Mouse (Mus musculus) liver, embryonic 15.5 days (tissue): Measurements from ENCODE around the gene Dnajb7. TPM values are rescaled to one million over a fixed set of nuclear protein-coding genes. Genes with fewer than 3 reads are reported as not detected.

ENCODE experiments used
- ATAC-seq: fragments of 200-750 bp; cut with Nextera tagmentation; 2 replicates; pipeline ENCODE4 v1.8.0; 2017; ENCODE audit warnings: moderate number of reproducible peaks, mild to moderate bottlenecking, moderate library complexity; ENCODE audit not compliant: insufficient read depth
- H3K27ac ChIP-seq: fragments of 300-500 bp; sonication (generic); replicated peaks from 2 replicates; pipeline ENCODE4 v1.5.1; 2015; ENCODE audit warnings: mild to moderate bottlenecking, inconsistent platforms
- H3K27me3 ChIP-seq: fragments of 300-500 bp; sonication (generic); 2 replicates; pipeline ENCODE4 v1.6.1; 2015; ENCODE audit warnings: mild to moderate bottlenecking, inconsistent platforms
- H3K36me3 ChIP-seq: fragments of 300-500 bp; sonication (generic); replicated peaks from 2 replicates; pipeline ENCODE4 v1.6.1; 2015; ENCODE audit warnings: moderate library complexity, mild to moderate bottlenecking, inconsistent platforms
- H3K4me1 ChIP-seq: fragments of 300-500 bp; sonication (generic); replicated peaks from 2 replicates; pipeline ENCODE4 v1.6.1; 2015; ENCODE audit warnings: inconsistent platforms
- H3K4me2 ChIP-seq: fragments of 300-500 bp; sonication (generic); 2 replicates; pipeline ENCODE4 v1.6.1; 2015; ENCODE audit warnings: moderate library complexity, mild to moderate bottlenecking, inconsistent platforms
- H3K4me3 ChIP-seq: fragments of 300-500 bp; sonication (generic); replicated peaks from 2 replicates; pipeline ENCODE4 v1.5.1; 2015; ENCODE audit warnings: mild to moderate bottlenecking, inconsistent platforms
- H3K9ac ChIP-seq: fragments of 300-500 bp; sonication (generic); 2 replicates; pipeline ENCODE4 v1.6.1; 2015; ENCODE audit warnings: moderate library complexity, mild to moderate bottlenecking, inconsistent platforms
- H3K9me3 ChIP-seq: fragments of 300-500 bp; sonication (generic); replicated peaks from 2 replicates; pipeline ENCODE4 v1.6.1; 2016; ENCODE audit warnings: inconsistent platforms
- WGBS: fragments of 180-500 bp; shearing (Covaris S2); methylation state at CpG from one replicate; pipeline ENCODE4 v1.1.7; 2015; ENCODE audit warnings: mixed read lengths; ENCODE audit not compliant: insufficient replicate concordance; 5-methylcytosine and 5-hydroxymethylcytosine counted together
- polyA plus RNA-seq: library from polyadenylated mRNA; unstranded; fragments of >200 nt; fragmentation: Nextera tagmentation; extraction: Ambion mirVana; gene quantifications from 2 replicates; pipeline ENCODE4 v1.2.1, GENCODE M21; 2015

Gene Dnajb7
- polyA plus RNA-seq, 1 experiment from 2014 or later = 0.75 TPM

DNA sequence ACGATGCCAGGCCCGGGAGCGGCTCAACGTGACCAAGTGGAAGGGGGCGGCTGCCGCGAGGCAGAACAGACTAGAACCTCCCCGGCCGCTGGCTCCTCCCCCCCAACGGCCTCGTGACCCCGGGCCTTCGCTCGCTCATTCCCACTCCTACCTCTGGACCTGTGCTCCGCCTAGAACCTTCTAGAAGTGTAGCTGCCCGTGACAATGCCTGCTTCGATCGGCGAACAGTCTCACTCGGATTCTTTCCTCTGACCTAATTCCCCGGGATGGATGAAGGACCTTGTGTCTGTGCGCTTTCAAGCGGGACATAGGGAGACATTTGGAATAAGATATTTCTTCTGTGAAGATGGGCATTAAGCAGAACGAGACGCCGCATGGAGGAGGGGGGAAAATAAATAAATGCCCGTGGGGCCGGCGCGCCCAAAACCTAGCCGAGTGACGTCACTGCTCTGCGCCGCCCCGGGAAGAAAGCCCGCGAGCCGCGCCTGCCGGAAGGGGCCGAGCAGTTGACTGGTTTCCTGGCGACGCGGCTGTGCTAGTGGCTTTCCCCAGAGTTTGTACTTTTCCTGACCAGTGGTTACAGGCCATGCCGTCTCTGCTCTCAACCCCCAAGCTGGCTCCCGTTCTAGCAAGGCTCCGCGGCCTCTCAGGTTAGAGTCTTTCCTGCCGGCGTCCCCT, 8.3 kb downstream of the Dnajb7 start, which contains the start of the genes St13 and Xpnpep3:
Gene St13 (minus strand): TSS at position 440 of the 678 bp plus-strand sequence.
Gene Xpnpep3 (plus strand): TSS at position 501 of the 678 bp plus-strand sequence.
- Histone ChIP-seq H3K27ac (peak within 1 kb of the TSS; percentile 92), H3K4me1 (peaks cover 45% of the 10 kb centered on the region), H3K9me3 (no peaks in the 10 kb centered on the region), H3K36me3 (no peaks in the 10 kb centered on the region), H3K27me3 (no peaks in the 10 kb centered on the region), H3K9ac (peak within 1 kb of the TSS; percentile 92), H3K4me2 (peak within 1 kb of the TSS; percentile 96), H3K4me3 (peak within 1 kb of the TSS; percentile 83)
- whole genome bisulfite sequencing = under 1% methylated on average over 50 of the region's 50 CpGs
- ATAC-seq = peak; percentile 99

DNA sequence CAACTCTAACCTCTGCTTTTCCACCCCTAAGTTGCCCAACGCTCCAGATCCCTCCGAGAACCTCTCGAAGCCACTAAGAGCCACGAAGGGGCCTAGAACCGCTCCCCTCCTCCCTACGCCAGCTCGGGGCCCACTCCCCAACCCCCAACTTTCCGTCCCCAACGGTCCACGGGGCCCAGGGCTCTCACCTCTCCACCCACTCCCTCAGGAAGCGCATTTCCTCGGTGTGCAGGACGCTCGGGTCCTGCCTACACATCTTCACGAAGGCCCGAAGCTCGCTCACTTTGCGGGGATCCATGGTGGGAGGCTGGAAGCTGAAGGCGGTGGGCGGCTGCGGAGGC, 8.8 kb downstream of the Dnajb7 start:
- ATAC-seq = no peak; the same call in 1 of the 2 replicates
- H3K4me3 ChIP-seq = peak overlapping the region; percentile 83
- 0% methylated on average over 21 of the region's 21 CpGs for WGBS

DNA sequence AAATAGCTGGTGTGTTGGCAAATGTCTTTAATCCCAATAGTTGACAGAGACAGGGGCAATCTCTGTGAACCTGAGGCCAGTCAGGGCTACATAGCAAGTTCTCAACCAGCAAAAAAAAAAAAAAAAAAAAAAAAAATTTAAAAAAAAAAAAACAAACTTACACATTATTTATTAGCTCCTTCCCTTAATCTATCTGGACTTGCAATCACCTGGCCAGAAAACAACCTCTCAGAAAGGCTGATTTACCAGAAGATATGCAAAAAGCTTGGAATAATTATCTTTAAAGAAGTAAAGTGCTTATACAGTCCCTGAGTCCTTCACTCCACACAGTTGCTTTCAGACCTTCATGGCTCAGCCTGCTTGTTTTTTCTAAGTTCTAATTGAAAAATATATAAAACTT, 9.9 kb downstream of the Dnajb7 start:
- Histone ChIP-seq H3K36me3 (no peaks in the 10 kb centered on the region), H3K4me1 (peaks cover 52% of the 10 kb centered on the region), H3K9ac (peak overlapping the region; percentile 92; the same call in 1 of the 2 replicates), H3K27ac (no peak overlapping the region), H3K4me3 (peak overlapping the region; percentile 83), H3K9me3 (no peaks in the 10 kb centered on the region), H3K27me3 (no peaks in the 10 kb centered on the region), H3K4me2 (peak overlapping the region; percentile 96)
- no peak for ATAC-seq

More for the DNA sequence above, 8.8 kb downstream of the Dnajb7 start:
- Histone ChIP-seq H3K27ac (peak overlapping the region; percentile 92), H3K4me2 (peak overlapping the region; percentile 96), H3K36me3 (no peaks in the 10 kb centered on the region), H3K4me1 (peaks cover 45% of the 10 kb centered on the region), H3K9ac (peak overlapping the region; percentile 92), H3K9me3 (no peaks in the 10 kb centered on the region), H3K27me3 (no peaks in the 10 kb centered on the region)

DNA sequence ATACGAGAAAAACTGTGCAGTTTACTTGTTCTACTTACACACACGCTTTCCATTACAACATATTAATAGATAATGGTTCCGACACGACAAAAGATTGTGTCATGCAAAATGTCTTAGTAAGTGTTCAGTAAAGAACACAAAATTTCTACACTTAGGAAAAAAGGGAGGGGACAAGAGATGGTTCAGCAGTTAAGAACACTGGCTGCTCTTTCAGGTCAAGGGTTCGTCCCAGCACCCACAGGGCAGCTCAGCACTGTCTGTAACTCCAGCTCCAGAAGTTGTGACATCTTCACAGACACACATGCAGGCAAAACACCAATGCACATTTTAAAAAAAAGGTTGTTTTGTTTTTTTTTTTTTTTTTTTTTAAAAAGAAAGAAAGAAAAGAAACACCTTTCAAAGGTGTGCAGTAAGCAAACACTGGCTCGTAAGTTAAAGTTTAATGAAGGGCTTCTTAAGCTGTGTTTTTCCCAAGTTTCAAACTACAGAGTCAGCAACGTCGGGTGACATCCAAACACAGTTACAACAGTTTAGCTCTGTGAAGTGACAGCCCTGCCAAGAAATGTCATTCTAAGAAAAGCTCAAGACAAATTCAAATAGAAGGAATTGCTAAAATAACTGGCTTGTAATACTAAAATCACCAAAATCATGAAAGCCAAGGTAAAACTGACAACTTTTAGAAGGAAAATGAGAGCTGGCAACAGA, 13.7 kb downstream of the Dnajb7 start:
- no peaks in the 10 kb centered on the region for H3K9me3 ChIP-seq
- H3K36me3 ChIP-seq = peaks cover 20% of the 10 kb centered on the region; the same call in 1 of the 2 replicates
- WGBS = 73% methylated on average over 8 of the region's 8 CpGs
- no peak overlapping the region for H3K27ac ChIP-seq
- H3K4me1 ChIP-seq = peaks cover 39% of the 10 kb centered on the region
- H3K4me3 ChIP-seq = no peak overlapping the region
- H3K9ac ChIP-seq = no peak overlapping the region
- ATAC-seq = no peak
- no peaks in the 10 kb centered on the region for H3K27me3 ChIP-seq
- H3K4me2 ChIP-seq = no peak overlapping the region

DNA sequence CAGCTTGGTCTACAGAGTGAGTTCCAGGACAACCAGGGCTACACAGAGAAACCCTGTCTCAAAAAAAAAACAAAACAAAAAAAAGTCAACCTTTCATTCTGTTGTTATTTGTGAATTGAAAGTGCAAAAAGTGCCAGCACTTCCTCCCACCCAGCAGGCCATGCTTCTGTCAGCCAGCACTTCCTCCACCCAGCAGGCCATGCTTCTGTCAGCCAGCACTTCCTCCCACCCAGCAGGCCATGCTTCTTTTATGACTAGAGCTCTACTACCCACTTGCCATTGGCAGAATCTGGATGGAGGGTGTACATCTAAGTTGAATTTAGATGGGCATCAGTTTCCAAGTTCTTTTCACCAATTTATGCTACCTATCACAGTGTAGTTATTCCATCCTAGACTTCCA, 15.1 kb downstream of the Dnajb7 start:
- no peak for ATAC-seq

DNA sequence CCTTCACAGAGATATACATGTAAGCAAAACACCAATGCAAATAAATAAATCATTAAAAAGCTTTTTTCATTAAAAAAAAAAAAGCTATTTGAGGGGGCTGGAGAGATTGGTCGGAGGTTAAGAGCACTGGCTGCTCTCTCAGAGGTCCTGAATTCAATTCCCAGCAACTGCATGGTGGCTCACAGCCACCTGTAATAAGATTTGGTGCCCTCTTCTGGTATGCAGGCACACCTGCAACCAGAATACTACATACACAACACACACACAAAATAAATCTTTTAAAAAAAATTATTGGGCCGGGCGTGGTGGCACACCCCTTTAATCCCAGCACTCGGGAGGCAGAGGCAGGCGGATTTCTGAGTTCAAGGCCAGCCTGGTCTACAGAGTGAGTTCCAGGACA, 21.8 kb downstream of the Dnajb7 start:
- Histone ChIP-seq H3K27ac (no peak overlapping the region), H3K4me2 (no peak overlapping the region), H3K4me3 (no peak overlapping the region), H3K36me3 (peaks cover 77% of the 10 kb centered on the region), H3K9ac (no peak overlapping the region), H3K27me3 (no peaks in the 10 kb centered on the region), H3K4me1 (no peaks in the 10 kb centered on the region), H3K9me3 (no peaks in the 10 kb centered on the region)
- WGBS = 73% methylated on average over 5 of the region's 5 CpGs
- no peak for ATAC-seq

More for the DNA sequence above, 15.1 kb downstream of the Dnajb7 start:
- H3K27ac ChIP-seq = no peak overlapping the region
- peaks cover 26% of the 10 kb centered on the region for H3K4me1 ChIP-seq
- no peaks in the 10 kb centered on the region for H3K27me3 ChIP-seq
- H3K4me3 ChIP-seq = no peak overlapping the region
- peaks cover 27% of the 10 kb centered on the region for H3K36me3 ChIP-seq
- H3K9me3 ChIP-seq = no peaks in the 10 kb centered on the region
- no peak overlapping the region for H3K9ac ChIP-seq
- H3K4me2 ChIP-seq = no peak overlapping the region

DNA sequence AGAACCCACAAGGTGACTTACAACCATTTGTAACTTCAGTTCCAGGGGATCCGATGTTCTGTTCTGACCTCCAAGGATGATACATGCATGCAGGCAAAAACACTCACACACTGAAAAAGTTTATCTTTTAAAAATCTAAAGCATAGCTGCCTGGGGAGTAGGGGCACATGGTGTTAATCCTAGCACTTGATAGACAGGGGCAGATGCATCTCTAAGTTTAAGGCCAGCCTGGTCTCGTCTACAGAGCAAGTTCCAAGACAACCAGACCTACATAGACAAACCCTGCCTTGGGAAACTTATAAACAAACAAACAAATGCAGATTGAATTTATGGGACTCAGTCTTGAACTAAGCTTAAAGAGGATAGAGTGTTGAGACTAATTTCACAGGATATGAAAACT, 29.3 kb downstream of the Dnajb7 start:
- no peak for ATAC-seq
- no peaks in the 10 kb centered on the region for H3K4me1 ChIP-seq
- H3K27me3 ChIP-seq = no peaks in the 10 kb centered on the region
- no peak overlapping the region for H3K27ac ChIP-seq
- H3K4me2 ChIP-seq = no peak overlapping the region
- no peak overlapping the region for H3K4me3 ChIP-seq
- no peak overlapping the region for H3K9ac ChIP-seq
- 73% methylated on average over 2 of the region's 2 CpGs for WGBS
- H3K36me3 ChIP-seq = peaks cover 60% of the 10 kb centered on the region
- no peaks in the 10 kb centered on the region for H3K9me3 ChIP-seq

DNA sequence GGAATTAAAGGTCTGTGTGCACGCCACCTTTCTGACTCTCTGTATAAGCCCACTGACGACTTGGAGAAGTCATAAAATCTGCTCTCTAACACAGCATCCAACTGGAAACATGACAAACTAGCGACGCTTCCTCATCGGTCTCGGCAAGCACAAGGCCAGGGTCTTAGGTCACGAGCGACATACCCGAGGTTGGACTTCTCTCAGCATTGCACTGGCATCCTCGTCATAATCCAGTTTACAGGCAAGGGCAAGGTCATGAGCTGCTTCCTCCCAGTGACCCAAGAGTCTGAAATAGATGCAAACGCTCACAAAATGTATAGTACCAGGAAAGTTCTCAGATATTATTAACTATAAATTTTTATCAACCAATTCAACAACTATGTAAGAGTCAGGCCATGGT, 33.5 kb downstream of the Dnajb7 start:
- Histone ChIP-seq H3K9me3 (no peaks in the 10 kb centered on the region), H3K36me3 (peaks cover 73% of the 10 kb centered on the region), H3K4me3 (no peak overlapping the region), H3K27ac (no peak overlapping the region), H3K9ac (no peak overlapping the region), H3K4me2 (no peak overlapping the region), H3K4me1 (no peaks in the 10 kb centered on the region), H3K27me3 (no peaks in the 10 kb centered on the region)
- WGBS = 87% methylated on average over 11 of the region's 11 CpGs
- no peak for ATAC-seq

DNA sequence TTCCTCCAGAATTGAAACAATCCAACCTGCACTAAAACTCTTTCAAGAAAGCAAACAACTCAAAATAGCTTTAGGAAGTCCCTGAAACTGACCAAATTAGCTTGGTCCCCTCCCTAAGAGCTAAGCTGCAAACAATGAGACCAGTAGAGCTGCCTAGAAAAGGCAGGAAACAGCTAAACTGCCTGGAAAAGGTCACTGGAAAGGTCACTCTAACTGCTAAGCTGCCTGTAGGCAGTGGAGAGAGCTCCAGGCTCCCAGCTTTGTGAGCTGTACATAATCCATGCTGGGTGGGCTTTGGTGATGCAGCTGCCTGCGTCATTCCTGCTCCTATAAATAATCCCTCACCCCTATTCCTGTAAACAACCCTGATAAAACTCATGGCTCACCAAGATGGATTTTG, 37.7 kb downstream of the Dnajb7 start:
- WGBS = 68% methylated on average over 1 of the region's 1 CpGs
- 0 out of 2 replicates have a peak, but pooled peaks cover 5% of the 10 kb centered on the region for H3K4me1 ChIP-seq
- H3K9ac ChIP-seq = no peak overlapping the region
- no peak for ATAC-seq
- no peak overlapping the region for H3K4me2 ChIP-seq
- H3K9me3 ChIP-seq = no peaks in the 10 kb centered on the region
- no peaks in the 10 kb centered on the region for H3K27me3 ChIP-seq
- H3K27ac ChIP-seq = no peak overlapping the region
- no peak overlapping the region for H3K4me3 ChIP-seq
- peaks cover 75% of the 10 kb centered on the region for H3K36me3 ChIP-seq

DNA sequence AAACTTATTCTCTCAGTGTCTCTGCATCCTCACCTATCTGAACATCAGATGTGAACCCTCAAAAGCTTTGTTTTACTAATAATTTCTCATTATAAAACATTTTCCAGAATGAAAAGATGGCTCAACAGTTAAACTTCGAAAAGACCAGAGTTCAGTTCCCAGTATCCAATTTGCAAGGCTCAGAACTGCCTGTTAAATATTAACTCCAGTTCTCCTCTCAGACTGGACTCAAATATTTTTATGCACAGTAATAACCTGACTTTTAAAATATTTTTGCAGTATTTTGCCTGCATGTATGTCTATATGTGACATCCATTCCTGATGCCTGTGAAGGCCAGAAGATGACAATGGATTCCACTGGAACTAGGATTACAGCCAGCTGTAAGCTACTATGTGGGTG, 39.5 kb downstream of the Dnajb7 start:
- H3K36me3 ChIP-seq = peaks cover 67% of the 10 kb centered on the region
- no peak for ATAC-seq

DNA sequence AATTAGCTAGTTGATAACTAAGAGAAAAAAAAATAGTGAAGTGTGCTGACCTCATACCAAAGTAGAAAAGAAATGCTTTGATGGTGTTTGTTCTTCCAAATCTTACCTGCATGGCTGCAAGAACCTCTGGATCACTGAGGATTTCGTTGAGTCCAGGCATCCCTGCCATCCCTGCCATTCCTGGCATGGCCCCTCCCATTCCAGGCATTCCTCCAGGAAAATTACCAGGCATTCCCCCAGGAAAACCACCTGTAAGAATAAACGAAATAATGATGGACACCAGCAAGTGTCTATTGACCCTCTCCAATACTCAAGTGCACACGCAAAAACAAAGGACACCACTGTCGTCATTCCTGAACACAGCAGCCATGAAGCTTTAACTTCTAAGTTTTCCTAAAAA, 41.9 kb downstream of the Dnajb7 start:
- Histone ChIP-seq H3K9ac (no peak overlapping the region), H3K4me3 (no peak overlapping the region), H3K27ac (no peak overlapping the region), H3K4me1 (peaks cover 30% of the 10 kb centered on the region), H3K9me3 (no peaks in the 10 kb centered on the region), H3K4me2 (no peak overlapping the region), H3K27me3 (no peaks in the 10 kb centered on the region), H3K36me3 (peaks cover 48% of the 10 kb centered on the region)
- no peak for ATAC-seq
- WGBS = 75% methylated on average over 4 of the region's 4 CpGs

More for the DNA sequence above, 39.5 kb downstream of the Dnajb7 start:
- H3K27ac ChIP-seq = no peak overlapping the region
- H3K9ac ChIP-seq = no peak overlapping the region
- WGBS = 58% methylated on average over 1 of the region's 1 CpGs
- 0 out of 2 replicates have a peak, but pooled peaks cover 8% of the 10 kb centered on the region for H3K4me1 ChIP-seq
- H3K4me2 ChIP-seq = no peak overlapping the region
- no peak overlapping the region for H3K4me3 ChIP-seq
- H3K27me3 ChIP-seq = no peaks in the 10 kb centered on the region
- H3K9me3 ChIP-seq = no peaks in the 10 kb centered on the region
